Mouse (Mus musculus) lung, postnatal 4 days (tissue): ENCODE measurements around the gene Lmna.
A peak's percentile ranks its signal among the peaks of the same experiment; 100 is the strongest.

Experiments
- DNase-seq, 2 experiments: peaks; one replicate each; pipeline ENCODE4 v3.0.0; 2021

The Lmna gene

GRCm38 (mm10) chr3:88538271-88539145, 28.8 kb upstream of the Lmna start:
- DNase-seq = no peak

DNA sequence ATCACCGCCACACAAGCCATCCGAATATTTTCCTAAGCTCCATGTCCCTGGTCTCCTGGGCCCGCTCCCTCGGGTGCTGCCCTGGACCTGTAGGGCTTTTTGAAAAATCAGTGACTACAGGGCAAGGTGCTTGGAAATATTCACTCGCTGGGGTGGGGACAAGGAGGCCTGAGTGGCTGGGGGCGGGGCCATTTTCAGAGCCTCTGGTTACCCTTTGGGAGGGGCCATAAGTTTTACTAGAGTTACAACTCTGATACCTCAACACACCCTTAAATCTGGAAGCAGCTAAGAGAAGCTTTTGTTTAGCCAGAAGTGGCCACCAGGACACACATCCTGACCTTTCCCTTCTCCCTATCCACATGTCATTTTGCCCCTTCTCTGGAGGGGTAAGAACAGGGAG, 27.4 kb upstream of the Lmna start:
- DNase-seq = peak in 1 of 2 experiments; percentile 30

DNA sequence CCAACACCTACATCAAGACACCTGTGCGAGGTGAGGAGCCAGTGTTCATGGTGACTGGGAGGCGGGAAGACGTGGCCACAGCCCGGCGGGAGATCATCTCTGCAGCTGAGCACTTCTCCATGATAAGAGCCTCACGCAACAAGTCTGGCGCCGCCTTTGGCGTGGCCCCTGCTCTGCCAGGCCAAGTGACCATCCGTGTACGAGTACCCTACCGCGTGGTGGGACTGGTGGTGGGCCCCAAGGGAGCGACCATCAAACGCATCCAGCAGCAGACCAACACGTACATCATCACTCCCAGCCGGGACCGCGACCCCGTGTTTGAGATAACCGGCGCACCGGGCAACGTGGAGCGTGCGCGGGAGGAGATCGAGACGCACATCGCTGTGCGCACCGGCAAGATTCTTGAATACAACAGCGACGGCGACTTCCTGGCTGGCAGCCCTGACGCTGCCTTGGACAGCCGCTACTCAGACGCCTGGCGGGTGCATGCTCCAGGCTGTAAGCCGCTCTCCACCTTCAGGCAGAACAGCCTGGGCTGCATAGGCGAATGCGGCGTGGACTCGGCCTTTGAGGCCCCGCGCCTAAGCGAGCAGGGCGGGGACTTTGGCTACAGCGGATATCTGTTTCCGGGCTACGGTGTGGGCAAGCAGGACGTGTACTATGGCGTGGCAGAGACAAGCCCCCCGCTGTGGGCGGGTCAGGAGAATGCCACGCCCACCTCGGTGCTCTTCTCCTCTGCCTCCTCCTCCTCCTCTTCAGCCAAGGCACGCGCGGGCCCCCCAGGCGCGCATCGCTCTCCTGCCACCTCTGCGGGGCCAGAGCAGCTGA, 26.6 kb upstream of the Lmna start:
- DNase-seq = peak; percentile 84 to 90

GRCm38 (mm10) chr3:88535527-88535926, 25.8 kb upstream of the Lmna start:
- DNase-seq = no peak

GRCm38 (mm10) chr3:88535005-88535404, 25.2 kb upstream of the Lmna start:
- DNase-seq = no peak

- DNase-seq = no peak
Measured at GRCm38 (mm10) chr3:88533706-88534105, 23.9 kb upstream of the Lmna start.

GRCm38 (mm10) chr3:88532689-88533511, 23.1 kb upstream of the Lmna start:
- peak; percentile 48 to 65 for DNase-seq

DNA sequence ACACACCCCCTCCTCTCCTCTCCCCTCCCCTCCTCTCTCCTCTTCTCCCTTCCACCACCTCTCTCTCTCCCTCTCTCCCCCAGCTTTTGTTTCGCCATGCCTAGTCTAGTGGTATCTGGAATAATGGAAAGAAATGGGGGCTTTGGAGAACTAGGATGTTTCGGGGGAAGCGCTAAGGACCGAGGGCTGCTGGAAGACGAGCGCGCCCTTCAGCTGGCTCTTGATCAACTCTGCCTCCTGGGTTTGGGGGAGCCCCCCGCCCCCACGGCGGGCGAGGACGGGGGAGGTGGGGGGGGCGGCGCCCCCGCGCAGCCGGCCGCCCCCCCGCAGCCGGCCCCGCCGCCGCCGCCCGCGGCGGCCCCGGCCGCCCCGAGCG, 22.5 kb upstream of the Lmna start, which contains the start of gene Mex3a:
TSS of gene Mex3a (plus strand) at position 97 of the 376 bp plus-strand sequence.
- no peak for DNase-seq

- DNase-seq = peak; percentile 92 to 93
Measured at GRCm38 (mm10) chr3:88531348-88532298, 21.9 kb upstream of the Lmna start.

- no peak for DNase-seq
Measured at GRCm38 (mm10) chr3:88530082-88530864, 20.5 kb upstream of the Lmna start.

- no peak for DNase-seq
Measured at GRCm38 (mm10) chr3:88529204-88530000, 19.6 kb upstream of the Lmna start.

DNA sequence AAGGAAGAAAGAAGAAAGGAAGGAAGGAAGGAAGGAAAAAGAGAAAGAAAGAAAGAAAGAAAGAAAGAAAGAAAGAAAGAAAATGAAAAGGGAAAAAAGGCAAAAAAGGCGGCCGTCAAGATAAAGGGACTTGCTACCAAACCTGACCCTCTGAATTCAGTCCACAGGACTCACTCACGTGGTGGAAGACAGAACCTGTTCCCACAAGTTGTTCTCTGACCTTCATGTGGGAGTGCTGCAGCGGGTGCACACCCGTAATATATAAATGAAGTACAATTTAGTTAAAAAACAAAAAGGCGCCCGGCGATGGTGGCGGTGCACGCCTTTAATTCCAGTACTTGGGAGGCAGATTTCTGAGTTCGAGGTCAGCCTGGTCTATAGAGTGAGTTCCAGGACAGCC, 18.9 kb upstream of the Lmna start:
- no peak for DNase-seq

DNA sequence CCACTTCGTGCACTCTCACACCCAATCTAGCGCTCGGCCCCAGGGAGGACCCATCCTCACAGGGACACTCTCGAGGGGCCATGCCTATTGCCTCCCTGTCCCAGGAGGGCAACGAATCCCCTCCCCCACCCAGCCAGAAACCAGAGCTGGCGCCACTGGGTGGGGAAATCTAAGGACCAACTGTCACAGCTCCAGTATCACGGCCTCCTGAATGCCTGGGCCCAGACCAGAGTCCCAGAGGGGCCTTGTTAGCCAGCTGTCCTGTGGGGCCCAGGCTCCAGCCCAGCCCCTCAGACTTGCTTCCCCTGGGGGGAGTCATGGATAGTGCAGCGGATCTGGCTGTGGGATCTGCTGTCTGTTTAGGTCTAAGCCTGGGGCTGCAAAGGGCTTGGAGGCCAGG, 17.8 kb upstream of the Lmna start:
- DNase-seq = peak in 1 of 2 experiments; percentile 62

DNA sequence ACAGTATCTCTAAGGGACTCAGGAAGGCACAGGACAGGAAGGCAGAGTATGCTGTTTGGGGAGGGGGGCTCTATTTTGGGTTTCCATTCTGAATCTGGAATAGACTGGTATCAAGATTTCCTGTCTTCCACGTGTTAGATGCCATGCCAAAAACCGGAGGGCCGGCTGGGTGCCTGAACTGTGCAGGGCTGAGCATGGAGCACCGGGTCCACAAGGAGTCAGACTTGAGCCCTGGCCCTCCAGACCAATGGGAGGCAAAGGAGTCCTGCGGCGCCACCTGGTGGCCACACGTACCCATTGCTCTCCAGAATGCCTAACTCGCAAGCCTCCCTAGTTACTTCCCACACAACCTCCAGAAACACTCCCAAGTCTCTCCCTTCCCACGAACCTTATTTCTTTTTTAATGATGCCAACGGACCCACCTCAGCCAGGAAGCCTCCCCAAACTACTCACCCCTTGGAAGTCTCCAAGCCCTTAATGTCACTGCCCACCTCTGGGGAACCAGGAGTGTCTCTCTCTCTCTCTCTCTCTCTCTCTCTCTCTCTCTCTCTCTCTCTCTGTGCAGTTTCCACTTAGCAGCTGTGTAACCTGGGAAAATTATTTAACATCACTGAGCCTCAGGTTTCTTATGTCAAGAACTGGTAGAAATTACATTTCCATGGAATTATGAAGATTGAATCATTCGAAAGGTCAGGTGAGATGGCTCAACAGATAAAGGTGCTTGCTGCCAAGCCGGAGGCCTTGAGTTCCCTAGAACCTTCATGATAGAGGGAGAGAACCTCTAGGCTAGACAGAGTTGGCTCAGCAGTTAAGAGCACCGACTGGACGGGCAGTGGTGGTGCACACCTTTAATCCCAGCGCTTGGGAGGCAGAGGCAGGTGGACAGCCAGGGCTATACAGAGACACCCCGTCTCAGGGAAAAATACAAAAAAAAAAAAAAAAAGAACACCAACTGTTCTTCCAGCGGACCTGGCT, 16.7 kb upstream of the Lmna start:
- peak; percentile 91 for DNase-seq

- no peak for DNase-seq
Measured at GRCm38 (mm10) chr3:88525021-88525420, 15.3 kb upstream of the Lmna start.

DNA sequence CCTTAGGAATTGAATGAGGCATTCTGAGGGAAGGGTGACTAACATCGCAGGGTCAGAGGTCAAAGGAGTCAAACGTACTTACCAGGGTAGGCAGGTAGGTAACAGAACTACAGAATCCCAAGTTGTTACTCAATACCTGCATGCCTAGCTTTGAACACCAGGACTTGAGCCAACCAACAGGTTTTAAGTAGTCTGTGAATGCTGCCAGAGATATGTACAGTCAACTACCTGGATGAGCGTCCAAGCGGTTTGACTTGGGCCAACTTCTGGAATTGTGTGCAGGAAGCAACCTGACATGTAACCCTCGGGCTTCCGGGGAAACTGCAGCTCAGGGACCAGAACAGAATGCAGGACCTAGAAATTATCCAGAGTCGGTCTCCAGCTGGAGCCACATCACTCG, 13.3 kb upstream of the Lmna start:
- DNase-seq = no peak

DNA sequence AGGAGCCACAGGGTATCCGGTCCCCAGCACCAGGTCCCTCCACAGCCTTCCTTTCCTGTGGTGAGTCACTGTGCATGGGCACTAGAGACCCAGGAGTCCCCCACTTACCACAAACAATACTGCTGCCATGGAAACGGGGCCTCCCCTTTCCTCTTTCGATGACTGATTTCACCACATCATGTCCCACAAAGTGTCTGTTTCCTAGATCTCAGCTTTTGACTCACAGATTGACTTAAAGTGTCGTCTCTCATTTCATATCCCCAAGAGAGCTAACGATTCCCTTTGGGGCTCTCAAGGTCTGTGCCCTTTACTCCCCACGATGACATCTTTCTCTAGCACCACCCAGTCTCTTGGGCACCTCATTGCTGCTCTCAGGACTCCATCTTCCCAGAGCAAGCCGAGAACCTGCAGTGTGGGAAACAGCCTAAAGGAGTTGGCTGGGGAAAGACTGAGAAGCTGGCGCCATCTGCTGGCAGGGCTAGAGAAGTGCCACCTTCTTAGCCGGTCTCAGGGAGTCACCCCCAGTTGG, 12.1 kb upstream of the Lmna start:
- DNase-seq = peak; percentile 76 to 86

DNA sequence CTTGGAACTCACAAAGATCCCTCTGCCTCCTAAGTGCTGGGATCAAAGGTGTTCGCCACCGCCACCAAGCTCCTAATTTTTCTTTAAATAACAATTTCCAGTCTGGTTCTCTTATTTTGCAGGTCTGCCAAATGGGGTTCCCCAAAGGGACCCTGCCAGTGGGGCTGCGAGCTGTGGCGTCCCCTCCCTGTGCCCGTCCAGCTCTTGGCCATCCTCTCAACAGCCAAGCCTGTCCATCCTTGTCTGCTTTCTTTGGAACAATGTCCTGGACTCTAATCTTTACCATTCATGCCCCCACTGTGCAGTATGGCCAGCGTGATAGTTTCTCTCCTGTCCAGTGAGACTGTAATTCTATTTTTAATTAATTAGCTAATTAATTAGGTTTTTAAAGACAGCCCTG, 11.4 kb upstream of the Lmna start:
- no peak for DNase-seq

DNA sequence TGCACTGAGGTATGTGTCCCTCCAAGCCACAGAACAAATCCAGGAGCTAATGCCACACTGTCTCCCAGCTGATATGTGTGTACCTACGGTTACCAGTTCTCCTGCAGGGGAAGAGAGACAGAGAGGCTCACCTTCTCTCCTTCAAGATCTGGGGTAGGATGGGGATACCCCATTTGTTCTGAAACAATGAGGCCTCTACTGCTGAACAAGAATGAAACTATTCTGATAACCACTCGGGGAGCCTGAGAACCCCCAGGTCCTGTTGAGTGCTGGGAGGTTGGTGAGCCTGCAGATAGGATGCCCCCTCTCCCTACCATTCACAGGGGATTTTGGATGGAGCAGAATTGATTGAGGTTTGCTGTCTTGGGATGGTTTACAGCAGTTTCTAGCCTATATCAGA, 10.3 kb upstream of the Lmna start:
- DNase-seq = no peak
